Mouse (Mus musculus): ENCODE measurements around the gene Zbtb37. TPM values are rescaled to one million over a fixed set of nuclear protein-coding genes. Genes with fewer than 3 reads are reported as not detected.
A peak's percentile ranks its signal among the peaks of the same experiment; 100 is the strongest.
"Not testable (repeated sequence)": the region's sequence is repeated elsewhere in the genome, so short reads cannot be mapped to it uniquely, and the experiment has no call there.

The Zbtb37 gene
- total RNA-seq, 2 experiments from 2014 or later = 17.6 to 18.2 TPM

GRCm38 (mm10) chr1:160985477-160985876, 49.2 kb downstream of the Zbtb37 start:
- DNase-seq (ENCODE audit: low spot score in 2 of 2) = no peak
- intact Hi-C loops (cut with DNase I) = no loop called here

GRCm38 (mm10) chr1:160984731-160985130, 49.9 kb downstream of the Zbtb37 start:
- DNase-seq (ENCODE audit: low spot score in 2 of 2); intact Hi-C loops (cut with DNase I): not testable (repeated sequence)

GRCm38 (mm10) chr1:160982887-160983286, 51.8 kb downstream of the Zbtb37 start:
- intact Hi-C loops (cut with DNase I) = no loop called here
- DNase-seq (ENCODE audit: low spot score in 2 of 2) = no peak

GRCm38 (mm10) chr1:160981337-160981736, 53.3 kb downstream of the Zbtb37 start:
- DNase-seq (ENCODE audit: low spot score in 2 of 2) = no peak
- intact Hi-C loops (cut with DNase I) = no loop called here

- no peak for DNase-seq (ENCODE audit: low spot score in 2 of 2)
- intact Hi-C loops (cut with DNase I) = no loop called here
Observed at GRCm38 (mm10) chr1:160980537-160981234, 54.0 kb downstream of the Zbtb37 start.

- intact Hi-C loops (cut with DNase I) = no loop called here
Observed at GRCm38 (mm10) chr1:160980021-160980420, 54.6 kb downstream of the Zbtb37 start.

GRCm38 (mm10) chr1:160978071-160978735, 56.4 kb downstream of the Zbtb37 start, which contains the start of gene Serpinc1:
Gene Serpinc1 (plus strand): TSS chr1:160978585.
- DNase-seq (ENCODE audit: low spot score in 2 of 2) = no peak
- intact Hi-C loops (cut with DNase I) = no loop called here

More at GRCm38 (mm10) chr1:160980021-160980420, 54.6 kb downstream of the Zbtb37 start:
- no peak for DNase-seq (ENCODE audit: low spot score in 2 of 2)

GRCm38 (mm10) chr1:160968643-160969042, 66.0 kb downstream of the Zbtb37 start:
- intact Hi-C loops (cut with DNase I) = loop anchor here (5.0 to 10.0 kb wide), 2 partner anchors 64 to 226 kb away; partner anchors contain the start of gene Zbtb37
- DNase-seq (ENCODE audit: low spot score in 2 of 2) = peak in 1 of 2 experiments; percentile 14

- intact Hi-C loops (cut with DNase I) = loop anchor here (5.0 to 10.0 kb wide), 2 partner anchors 65 to 228 kb away; partner anchors contain the start of gene Zbtb37
- DNase-seq (ENCODE audit: low spot score in 2 of 2) = no peak
Observed at GRCm38 (mm10) chr1:160967268-160967667, 67.4 kb downstream of the Zbtb37 start.

GRCm38 (mm10) chr1:160963199-160963598, 71.5 kb downstream of the Zbtb37 start:
- intact Hi-C loops (cut with DNase I) = loop anchor here (10.0 kb wide), 1 partner anchor 232 kb away; no protein-coding TSS in a partner anchor
- DNase-seq (ENCODE audit: low spot score in 2 of 2) = no peak

Other genes starting within 250 kb of the Zbtb37 start
- 100 to 1,000 TPM; 189 to 200 TPM for gene Rabgap1l, start 241.6 kb downstream of the Zbtb37 start, total RNA-seq (2021)
- 10 to 100 TPM; 40.3 to 46.4 TPM for gene Rc3h1, start 128.4 kb downstream of the Zbtb37 start, total RNA-seq (2021)
- gene Serpinc1, start 56.3 kb downstream of the Zbtb37 start, total RNA-seq (2021) = under 1 TPM; 0.27 to 0.57 TPM
- gene Dars2, start 35.8 kb upstream of the Zbtb37 start, total RNA-seq (2021) = 10 to 100 TPM; 23.4 to 26.1 TPM
- gene Cenpl, start 35.9 kb upstream of the Zbtb37 start, total RNA-seq (2021) = 1 to 10 TPM; 1.2 to 1.8 TPM
- 10 to 100 TPM; 15.3 to 16.9 TPM for gene Klhl20, start 96.7 kb upstream of the Zbtb37 start, total RNA-seq (2021)
- gene Ankrd45, start 107.8 kb upstream of the Zbtb37 start, total RNA-seq (2021) = 10 to 100 TPM; 51.6 to 57.1 TPM
- gene Tex50, start 124.5 kb upstream of the Zbtb37 start, total RNA-seq (2021) = not detected
- gene Prdx6, start 216.4 kb upstream of the Zbtb37 start, total RNA-seq (2021) = 100 to 1,000 TPM; 321 to 335 TPM